Mouse (Mus musculus): ENCODE data around the gene Hspa1b.

- no peak for TF ChIP-seq CTCF (IDR thresholded peaks at IDR 0.05; ENCODE audit: control insufficient read depth, insufficient read depth, low read length)
- TF ChIP-seq POLR2A (IDR thresholded peaks at IDR 0.05; ENCODE audit: borderline replicate concordance, control insufficient read depth, low read depth, low read length) = no peak
Measured at GRCm38 (mm10) chr17:34962125-34962524, 3.1 kb upstream of the Hspa1b start.
